Mouse (Mus musculus): ENCODE measurements around the gene Gpr35. TPM values are rescaled to one million over a fixed set of nuclear protein-coding genes. Genes with fewer than 3 reads are reported as not detected.

Gene Gpr35
- under 1 TPM in 1 of 2 experiments, not detected in 1; 0.39 TPM for total RNA-seq (2021)
- long read RNA-seq, experiment 1 = 0 reads
- long read RNA-seq, experiment 2 = 0 reads

- intact Hi-C loops (cut with DNase I) = loop anchor here (10.0 kb wide), 1 partner anchor 134 kb away; no protein-coding TSS in a partner anchor
- DNase-seq = no peak
Observed at GRCm38 (mm10) chr1:92950607-92951006, at the start of gene Gpr35. TSS of gene Gpr35 (plus strand) at chr1:92950865.

GRCm38 (mm10) chr1:92902786-92903185 lies 47.9 kb upstream of the Gpr35 start, which contains the start of gene Ankmy1:
TSS of gene Ankmy1 (minus strand) at chr1:92902906.
- DNase-seq = no peak
- intact Hi-C loops (cut with DNase I) = no loop called here

DNA sequence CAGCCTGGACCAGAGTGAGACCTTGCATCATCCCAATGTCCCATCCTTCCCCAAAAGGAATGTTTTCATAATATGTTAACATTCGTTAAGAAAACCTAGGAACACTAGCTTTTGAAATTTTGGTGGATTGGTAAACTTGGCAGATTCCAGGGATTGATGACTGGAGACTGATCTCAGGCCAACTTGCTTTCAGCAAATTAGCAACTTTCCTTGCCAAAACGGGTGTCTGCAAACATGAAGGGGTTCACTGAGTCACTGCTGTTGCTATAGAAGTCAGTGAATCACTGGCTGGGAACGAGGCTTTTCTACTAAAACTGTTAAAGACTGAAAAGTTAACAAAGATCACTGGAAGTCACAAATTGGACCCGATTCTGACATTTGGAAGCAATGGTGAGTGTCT lies 47.0 kb upstream of the Gpr35 start:
- intact Hi-C loops (cut with DNase I) = no loop called here
- DNase-seq = no peak

DNA sequence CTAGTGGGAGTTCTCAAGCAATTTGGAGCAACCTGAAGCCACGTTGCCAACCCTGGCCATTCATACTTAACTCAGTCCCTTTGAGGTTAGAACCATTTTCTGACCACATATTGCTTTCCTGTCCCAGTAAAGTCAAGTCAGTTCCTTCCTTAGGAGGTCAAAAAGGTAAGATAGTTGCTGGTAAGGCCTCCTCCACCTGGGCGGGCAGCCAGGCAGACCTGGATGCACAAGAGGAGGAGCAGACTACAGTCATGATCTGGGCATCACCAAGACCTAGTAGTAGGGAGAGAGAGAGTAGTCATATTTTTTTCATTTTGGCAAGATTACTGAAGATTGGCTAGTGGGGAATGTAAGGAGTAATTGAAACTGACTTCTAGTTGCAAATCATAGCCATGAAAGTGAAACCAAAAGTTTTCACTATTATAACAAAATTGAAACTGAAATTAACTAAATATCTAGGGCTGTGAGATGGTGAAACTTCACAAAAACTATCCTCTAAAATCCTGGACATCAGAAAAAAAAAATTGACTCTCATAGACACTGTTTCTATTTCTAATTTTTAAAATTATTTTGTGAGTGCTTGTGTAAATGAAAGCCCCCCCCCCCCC lies 44.9 kb upstream of the Gpr35 start:
- no peak for DNase-seq
- intact Hi-C loops (cut with DNase I) = no loop called here

DNA sequence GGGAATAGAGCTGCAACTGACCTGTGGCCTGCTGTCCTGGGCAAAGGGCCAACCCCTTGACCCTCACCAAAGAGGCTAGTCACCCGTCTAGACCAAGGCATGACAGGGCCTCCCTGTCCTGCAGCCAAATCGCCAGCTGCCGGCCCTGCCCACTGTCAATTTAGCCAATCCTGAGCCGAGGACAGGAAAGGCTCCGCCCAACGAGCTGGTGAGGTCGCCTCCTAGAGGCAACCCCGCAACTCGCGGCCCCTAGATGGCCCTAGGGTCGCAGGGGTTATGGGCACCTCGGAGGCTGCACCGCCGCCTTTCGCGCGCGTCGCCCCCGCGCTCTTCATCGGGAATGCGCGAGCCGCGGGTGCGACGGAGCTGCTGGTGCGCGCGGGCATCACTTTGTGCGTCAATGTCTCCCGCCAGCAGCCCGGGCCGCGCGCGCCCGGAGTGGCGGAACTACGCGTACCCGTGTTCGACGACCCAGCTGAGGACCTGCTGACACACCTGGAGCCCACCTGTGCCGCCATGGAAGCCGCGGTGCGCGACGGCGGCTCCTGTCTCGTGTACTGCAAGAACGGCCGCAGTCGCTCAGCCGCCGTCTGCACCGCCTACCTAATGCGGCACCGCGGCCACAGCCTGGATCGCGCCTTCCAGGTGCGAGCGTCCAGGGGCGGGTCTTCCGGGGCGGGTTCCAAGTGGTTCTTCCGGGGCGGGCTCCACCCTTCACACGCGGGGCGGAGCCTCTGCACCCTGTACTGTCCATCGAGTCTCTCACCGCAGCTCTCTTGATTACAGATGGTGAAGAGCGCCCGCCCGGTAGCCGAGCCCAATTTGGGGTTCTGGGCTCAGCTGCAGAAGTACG lies 43.7 kb upstream of the Gpr35 start, which contains the start of gene Dusp28:
TSS of gene Dusp28 (plus strand) at position 203 of the 853 bp plus-strand sequence.
- intact Hi-C loops (cut with DNase I) = no loop called here
- DNase-seq = peak; percentile 78 to 84

GRCm38 (mm10) chr1:92907632-92908360 lies 42.9 kb upstream of the Gpr35 start:
- DNase-seq = no peak
- intact Hi-C loops (cut with DNase I) = no loop called here

- DNase-seq = no peak
- intact Hi-C loops (cut with DNase I) = no loop called here
Observed at GRCm38 (mm10) chr1:92908664-92909063, 42.0 kb upstream of the Gpr35 start.

DNA sequence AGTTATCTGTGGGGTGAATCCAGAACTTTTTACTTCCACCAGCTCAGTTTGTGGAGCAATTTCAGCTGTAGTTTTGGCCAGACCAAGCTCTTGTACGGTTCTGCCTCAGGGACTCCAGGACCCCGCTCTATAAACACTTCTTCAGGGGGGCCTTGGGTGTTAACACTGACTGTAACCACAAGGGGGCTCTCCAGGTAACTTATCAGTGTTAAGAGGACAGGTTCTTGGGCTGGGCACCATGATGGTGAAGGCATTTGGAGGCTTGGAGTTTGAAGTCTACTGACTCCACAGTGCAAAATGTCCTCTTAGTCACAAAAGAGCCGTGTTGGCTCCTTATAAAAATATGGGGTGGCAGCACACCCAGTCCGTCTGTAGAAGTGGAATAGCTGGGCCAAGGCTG lies 41.6 kb upstream of the Gpr35 start:
- DNase-seq = no peak
- intact Hi-C loops (cut with DNase I) = no loop called here

- intact Hi-C loops (cut with DNase I) = no loop called here
- peak; percentile 55 to 63 for DNase-seq
Observed at GRCm38 (mm10) chr1:92910239-92910885, 40.3 kb upstream of the Gpr35 start, which contains the start of gene Rnpepl1. TSS of gene Rnpepl1 (plus strand) at chr1:92910783.

- intact Hi-C loops (cut with DNase I) = no loop called here
- DNase-seq = peak; percentile 46 to 58
Observed at GRCm38 (mm10) chr1:92910925-92911720, 39.5 kb upstream of the Gpr35 start.

DNA sequence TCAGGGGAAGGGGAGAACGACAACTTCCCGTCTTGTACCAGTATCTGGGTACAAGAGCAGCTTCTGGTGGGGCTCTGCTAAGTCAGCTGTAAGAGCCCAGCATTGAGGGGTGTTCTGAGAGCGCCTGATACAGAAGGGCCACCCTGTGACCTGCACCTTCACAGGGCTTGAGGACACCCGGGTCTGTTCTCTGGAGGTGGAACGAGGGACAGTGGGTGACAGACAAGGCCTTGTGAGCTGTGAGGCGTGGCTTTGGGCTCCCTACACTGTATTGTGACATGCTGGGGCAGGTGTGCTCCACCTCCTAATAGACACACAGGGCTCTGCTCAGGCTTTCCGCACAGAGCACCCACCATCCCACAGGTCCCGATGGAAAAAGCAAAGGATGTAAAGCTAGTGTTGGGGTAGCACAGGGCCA lies 38.9 kb upstream of the Gpr35 start:
- intact Hi-C loops (cut with DNase I) = no loop called here
- no peak for DNase-seq

- DNase-seq = no peak
Observed at GRCm38 (mm10) chr1:92912286-92912685, 38.4 kb upstream of the Gpr35 start.

GRCm38 (mm10) chr1:92914239-92914638 lies 36.4 kb upstream of the Gpr35 start:
- intact Hi-C loops (cut with DNase I) = loop anchor here (2.0 kb wide), 1 partner anchor 17 kb away; no protein-coding TSS in a partner anchor

More at GRCm38 (mm10) chr1:92912286-92912685, 38.4 kb upstream of the Gpr35 start:
- intact Hi-C loops (cut with DNase I) = no loop called here

GRCm38 (mm10) chr1:92914993-92915392 lies 35.7 kb upstream of the Gpr35 start:
- intact Hi-C loops (cut with DNase I) = loop anchor here (2.0 kb wide), 1 partner anchor 16 kb away; no protein-coding TSS in a partner anchor
- no peak for DNase-seq

More at GRCm38 (mm10) chr1:92914239-92914638, 36.4 kb upstream of the Gpr35 start:
- DNase-seq = no peak

DNA sequence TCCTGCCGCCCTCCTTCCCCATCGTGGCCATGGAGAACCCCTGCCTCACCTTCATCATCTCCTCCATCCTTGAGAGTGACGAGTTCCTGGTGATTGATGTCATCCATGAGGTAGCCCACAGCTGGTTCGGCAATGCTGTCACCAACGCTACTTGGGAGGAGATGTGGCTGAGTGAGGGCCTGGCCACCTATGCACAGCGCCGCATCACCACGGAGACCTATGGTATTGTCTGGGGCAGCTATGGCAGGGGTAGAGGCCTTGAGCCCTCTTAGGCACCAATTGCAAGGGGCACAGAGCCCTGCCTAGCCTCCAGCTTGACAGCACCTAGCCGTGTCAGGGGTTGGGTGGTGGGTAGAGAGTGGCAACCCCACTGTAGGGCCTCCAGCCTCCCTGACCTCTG lies 33.9 kb upstream of the Gpr35 start:
- no peak for DNase-seq
- intact Hi-C loops (cut with DNase I) = no loop called here

GRCm38 (mm10) chr1:92919151-92919550 lies 31.5 kb upstream of the Gpr35 start:
- no peak for DNase-seq
- intact Hi-C loops (cut with DNase I) = no loop called here

- intact Hi-C loops (cut with DNase I) = no loop called here
Observed at GRCm38 (mm10) chr1:92919775-92920174, 30.9 kb upstream of the Gpr35 start.

GRCm38 (mm10) chr1:92920474-92921200 lies 30.0 kb upstream of the Gpr35 start:
- no peak for DNase-seq
- intact Hi-C loops (cut with DNase I) = no loop called here

More at GRCm38 (mm10) chr1:92919775-92920174, 30.9 kb upstream of the Gpr35 start:
- no peak for DNase-seq

GRCm38 (mm10) chr1:92921496-92921895 lies 29.2 kb upstream of the Gpr35 start:
- DNase-seq = no peak
- intact Hi-C loops (cut with DNase I) = no loop called here
